Mouse (Mus musculus): ENCODE results near the gene Dusp8. TPM values are rescaled to one million over a fixed set of nuclear protein-coding genes. Genes with fewer than 3 reads are reported as not detected.
"Not testable (repeated sequence)": the region's sequence is repeated elsewhere in the genome, so short reads cannot be mapped to it uniquely, and the experiment has no call there.

The Dusp8 gene
- total RNA-seq (2017), result 0.15 TPM in 1 of 2 replicates, not detected in the other

DNA sequence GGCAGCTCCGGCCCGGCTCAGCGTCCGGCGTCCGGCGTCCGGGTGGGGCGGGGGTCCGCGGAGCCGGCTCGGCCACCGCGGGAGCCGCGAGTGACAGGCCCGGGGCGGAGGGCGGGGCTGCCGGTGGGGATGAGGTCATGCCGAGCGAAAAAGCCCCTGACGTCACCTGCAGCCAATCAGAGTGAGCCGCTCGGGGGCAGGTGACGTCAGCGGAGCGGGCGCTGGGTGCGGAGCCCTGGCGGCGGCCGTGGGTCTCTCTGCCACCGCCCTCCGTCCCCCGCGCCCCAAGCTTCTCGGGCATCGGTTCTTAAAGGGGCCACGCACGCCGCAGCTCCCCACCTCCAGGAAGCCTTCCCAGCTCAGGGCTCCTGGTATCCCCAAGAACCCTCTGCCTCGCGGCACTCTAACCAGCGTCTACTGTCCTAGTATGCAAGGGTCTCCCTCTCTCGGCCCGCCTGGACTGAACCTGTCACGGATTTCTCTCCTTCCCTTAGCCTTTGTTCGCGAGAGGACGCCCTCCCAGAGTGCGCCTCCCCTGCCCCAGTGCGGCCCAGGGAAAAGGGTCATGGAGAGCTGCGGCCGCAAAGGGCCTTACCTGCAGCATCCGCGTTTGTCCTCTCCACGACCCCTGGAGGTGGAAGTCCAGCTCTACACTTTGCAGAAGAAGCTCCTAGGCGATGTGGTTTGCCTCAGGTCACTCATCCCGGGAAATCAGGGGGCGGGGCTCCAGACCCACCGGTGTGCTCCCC, at the start of gene Dusp8:
TSS of gene Dusp8 (minus strand) at position 661 of the 749 bp plus-strand sequence.
- peak; percentile 39 to 67 for ATAC-seq (replicated peaks in 1 of 2; ENCODE audit: insufficient read depth in 1 of 2, low FRiP score in 2 of 2, low TSS enrichment in 1 of 2, low read depth in 1 of 2, poor library complexity in 2 of 2, severe bottlenecking in 2 of 2)

DNA sequence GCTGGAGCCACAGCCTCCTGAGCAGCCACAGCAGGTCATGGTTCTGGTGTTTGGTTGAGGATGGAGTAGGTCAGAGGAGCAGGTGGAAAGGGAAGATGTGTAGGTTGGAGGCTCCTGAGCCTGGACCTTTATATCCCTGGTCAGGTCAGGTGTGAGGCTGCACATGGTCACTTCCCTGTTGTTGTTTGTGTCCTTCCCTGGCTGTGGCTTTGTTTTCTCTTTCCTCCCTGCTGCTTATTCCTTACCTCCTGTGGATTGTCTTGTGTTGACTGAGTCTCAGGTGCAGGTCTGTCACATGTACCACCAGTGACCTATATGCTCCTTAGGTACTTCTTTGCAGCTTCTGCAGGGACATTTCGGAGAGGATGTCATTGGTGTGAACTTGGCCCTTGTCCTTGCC, 48.9 kb upstream of the Dusp8 start, which contains the start of gene Gm45337:
TSS of gene Gm45337 (minus strand) at position 101 of the 400 bp plus-strand sequence.
- ATAC-seq (replicated peaks in 1 of 2; ENCODE audit: insufficient read depth in 1 of 2, low FRiP score in 2 of 2, low TSS enrichment in 1 of 2, low read depth in 1 of 2, poor library complexity in 2 of 2, severe bottlenecking in 2 of 2), result no peak

DNA sequence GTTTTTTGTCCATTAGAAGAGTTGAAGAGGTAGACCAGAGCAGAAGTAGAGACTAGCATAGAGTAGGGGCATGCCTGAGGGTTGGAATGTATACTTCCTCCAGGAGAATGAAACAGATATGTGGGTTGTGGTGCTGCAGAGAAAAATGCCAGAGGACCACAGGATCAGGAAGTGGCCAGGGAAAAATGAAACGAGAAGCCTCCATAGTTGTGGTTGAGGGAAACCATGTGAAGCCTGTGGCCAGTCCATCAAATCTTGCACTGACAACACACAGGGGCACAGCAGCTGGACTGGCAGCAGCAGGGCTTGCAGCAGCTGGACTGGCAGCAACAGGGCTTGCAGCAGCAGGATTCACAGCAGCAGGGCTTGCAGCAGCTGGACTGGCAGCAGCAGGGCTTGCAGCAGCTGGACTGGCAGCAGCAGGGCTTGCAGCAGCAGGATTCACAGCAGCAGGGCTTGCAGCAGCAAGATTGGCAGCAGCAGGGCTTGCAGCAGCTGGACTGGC, 47.9 kb upstream of the Dusp8 start:
- peak; percentile 32 to 49; a peak in 3 of 4 replicates for ATAC-seq (replicated peaks in 1 of 2; ENCODE audit: insufficient read depth in 1 of 2, low FRiP score in 2 of 2, low TSS enrichment in 1 of 2, low read depth in 1 of 2, poor library complexity in 2 of 2, severe bottlenecking in 2 of 2)

DNA sequence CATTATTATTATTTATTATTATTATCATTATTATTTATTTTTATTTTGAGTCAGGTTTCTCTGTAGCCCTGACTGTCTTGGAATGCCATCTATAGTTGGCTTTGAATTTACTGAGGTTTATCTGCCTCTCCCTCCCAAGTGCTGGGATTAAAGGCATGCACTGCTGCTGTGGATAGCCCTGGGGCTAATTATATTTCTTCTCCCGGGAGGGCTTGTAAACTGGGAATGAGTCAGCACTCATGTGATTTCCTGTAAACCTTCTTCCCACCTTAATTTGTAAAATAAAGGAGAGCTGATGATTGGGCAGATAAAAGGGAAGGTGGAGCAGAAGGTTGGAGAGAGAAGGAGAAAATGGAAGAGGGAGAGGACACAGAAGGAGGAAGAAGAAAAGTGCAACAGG, 45.1 kb upstream of the Dusp8 start:
- ATAC-seq (replicated peaks in 1 of 2; ENCODE audit: insufficient read depth in 1 of 2, low FRiP score in 2 of 2, low TSS enrichment in 1 of 2, low read depth in 1 of 2, poor library complexity in 2 of 2, severe bottlenecking in 2 of 2), result no peak

DNA sequence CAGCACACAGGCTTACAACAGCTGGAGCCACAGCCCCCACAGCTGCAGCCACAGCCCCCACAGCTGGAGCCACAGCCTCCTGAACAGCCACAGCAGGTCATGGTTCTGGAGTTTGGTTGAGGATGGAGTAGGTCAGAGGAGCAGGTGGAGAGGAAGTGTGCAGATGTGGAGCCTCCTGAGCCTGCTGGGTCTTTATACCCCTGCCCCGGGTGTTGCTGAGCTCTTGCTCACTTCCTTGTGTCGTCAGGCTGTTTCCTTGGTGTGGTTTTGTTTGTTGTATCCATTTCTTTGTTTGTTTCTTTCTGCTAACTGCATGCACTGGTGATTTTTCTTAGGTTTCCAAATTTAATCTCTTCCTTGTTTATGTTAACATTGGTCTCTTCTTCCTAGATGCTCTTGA, 40.3 kb upstream of the Dusp8 start, which contains the start of gene Gm39115:
TSS of gene Gm39115 (minus strand) at position 101 of the 400 bp plus-strand sequence.
- not testable (repeated sequence) for ATAC-seq (replicated peaks in 1 of 2; ENCODE audit: insufficient read depth in 1 of 2, low FRiP score in 2 of 2, low TSS enrichment in 1 of 2, low read depth in 1 of 2, poor library complexity in 2 of 2, severe bottlenecking in 2 of 2)

DNA sequence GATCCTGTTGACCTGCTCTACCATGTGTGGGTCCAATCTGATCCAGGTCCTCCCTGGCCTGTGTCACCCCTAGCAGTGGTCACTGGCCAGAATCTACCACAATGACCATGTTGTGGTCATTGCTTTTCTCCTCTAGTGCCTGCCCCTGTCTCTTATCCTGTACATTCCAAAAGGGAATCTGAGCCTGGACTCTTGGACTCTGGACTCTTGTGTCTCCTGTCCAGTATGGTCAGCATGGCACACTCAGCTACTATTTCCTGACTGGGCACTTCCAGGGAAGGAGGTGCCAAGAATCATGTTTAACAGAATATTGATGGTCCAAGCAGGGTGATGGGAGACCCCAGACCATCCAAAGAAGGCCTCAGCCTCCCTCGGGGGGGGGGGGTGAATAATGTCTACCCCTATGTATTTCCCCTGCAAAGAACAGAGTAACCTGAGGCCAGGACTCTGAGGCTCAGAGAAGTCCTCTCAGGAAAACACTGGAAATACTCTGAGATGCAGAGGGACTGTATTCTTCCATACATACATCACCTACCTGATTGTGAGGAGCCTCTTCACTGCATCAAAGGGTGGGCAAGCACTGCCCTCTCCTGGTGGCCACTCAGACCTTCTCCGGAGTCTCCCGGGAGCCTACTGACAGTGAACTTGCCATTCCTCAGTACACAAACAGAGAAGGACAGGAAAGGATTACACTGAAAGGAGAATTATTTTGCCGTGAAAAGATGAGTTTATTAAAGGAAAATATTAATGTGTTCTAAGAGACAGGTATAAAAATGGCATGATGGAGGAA, 38.8 kb upstream of the Dusp8 start:
- ATAC-seq (replicated peaks in 1 of 2; ENCODE audit: insufficient read depth in 1 of 2, low FRiP score in 2 of 2, low TSS enrichment in 1 of 2, low read depth in 1 of 2, poor library complexity in 2 of 2, severe bottlenecking in 2 of 2), result no peak

DNA sequence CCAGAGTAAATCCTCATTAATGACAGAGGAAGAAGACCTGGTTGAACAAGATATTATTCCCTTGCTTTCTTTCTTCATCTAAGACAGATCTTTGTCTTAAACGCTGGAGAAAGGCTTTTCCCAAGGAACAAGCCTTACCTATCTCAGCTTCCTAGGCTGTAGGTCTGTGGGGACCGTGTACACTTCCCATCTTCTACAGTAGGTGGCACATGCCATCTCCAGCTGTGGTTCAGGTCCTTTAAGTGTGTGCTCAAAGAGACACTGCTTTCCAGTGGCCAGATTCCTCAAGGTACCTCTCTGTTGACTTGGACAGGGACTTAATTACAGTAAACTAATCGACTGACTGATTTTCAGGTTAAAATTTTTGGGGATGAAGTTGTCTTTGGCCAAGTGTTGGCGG, 33.2 kb upstream of the Dusp8 start:
- ATAC-seq (replicated peaks in 1 of 2; ENCODE audit: insufficient read depth in 1 of 2, low FRiP score in 2 of 2, low TSS enrichment in 1 of 2, low read depth in 1 of 2, poor library complexity in 2 of 2, severe bottlenecking in 2 of 2), result no peak

DNA sequence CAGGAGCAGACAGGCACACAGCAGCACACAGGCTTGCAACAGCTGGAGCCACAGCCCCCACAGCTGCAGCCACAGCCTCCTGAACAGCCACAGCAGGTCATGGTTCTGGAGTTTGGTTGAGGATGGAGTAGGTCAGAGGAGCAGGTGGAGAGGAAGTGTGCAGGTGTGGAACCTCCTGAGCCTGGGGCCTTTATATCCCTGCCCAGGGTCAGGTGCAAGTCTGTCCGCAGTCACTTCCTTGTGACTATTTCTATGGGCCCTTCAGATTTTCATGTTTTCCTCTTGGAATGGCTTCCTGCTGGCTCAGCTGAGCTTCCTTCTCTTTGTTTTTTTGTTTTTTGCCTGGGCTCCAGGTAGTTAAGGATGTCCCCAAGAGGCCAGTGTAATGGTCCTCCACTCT, 25.0 kb upstream of the Dusp8 start, which contains the start of gene Gm45618:
TSS of gene Gm45618 (minus strand) at position 101 of the 400 bp plus-strand sequence.
- ATAC-seq (replicated peaks in 1 of 2; ENCODE audit: insufficient read depth in 1 of 2, low FRiP score in 2 of 2, low TSS enrichment in 1 of 2, low read depth in 1 of 2, poor library complexity in 2 of 2, severe bottlenecking in 2 of 2), result not testable (repeated sequence)

DNA sequence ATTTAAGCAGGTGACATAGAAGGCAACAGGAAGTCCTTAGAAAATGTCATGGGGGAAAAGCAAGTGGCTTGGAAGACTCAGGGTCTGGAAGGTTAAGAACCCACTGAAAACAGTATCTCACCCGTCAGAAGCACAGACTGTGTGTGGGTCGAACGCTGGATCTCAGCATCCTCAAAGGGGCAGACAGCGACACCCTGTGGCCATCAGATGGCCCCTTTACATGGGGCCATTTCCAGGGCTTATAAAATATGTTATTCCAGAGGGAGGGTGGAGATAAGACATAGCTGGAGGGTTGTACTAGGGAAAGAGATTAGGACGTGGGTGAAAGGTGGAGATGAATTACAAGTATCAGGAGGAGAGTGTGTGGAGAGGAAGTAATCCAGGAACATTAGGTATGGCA, 24.0 kb upstream of the Dusp8 start:
- ATAC-seq (replicated peaks in 1 of 2; ENCODE audit: insufficient read depth in 1 of 2, low FRiP score in 2 of 2, low TSS enrichment in 1 of 2, low read depth in 1 of 2, poor library complexity in 2 of 2, severe bottlenecking in 2 of 2), result no peak

DNA sequence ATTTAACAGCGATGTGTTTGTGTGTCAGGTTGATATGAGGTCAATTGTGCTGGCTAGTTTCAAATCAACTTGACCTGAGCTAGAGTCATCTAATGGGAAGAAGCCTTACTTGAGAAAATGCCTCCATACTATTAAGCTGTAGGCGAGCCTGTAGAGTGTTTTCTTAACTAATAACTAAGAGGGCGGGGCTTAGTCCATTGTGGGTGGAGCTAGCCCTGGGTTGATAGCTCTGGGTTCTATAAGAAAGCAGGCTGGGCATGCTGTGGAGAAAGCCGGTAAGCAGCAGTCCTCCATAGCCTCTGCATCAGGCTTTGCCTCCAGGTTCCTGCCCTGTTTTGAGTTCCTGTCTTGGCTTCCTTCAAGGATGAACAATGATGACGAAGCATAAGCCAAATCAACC, 9.1 kb upstream of the Dusp8 start:
- no peak for ATAC-seq (replicated peaks in 1 of 2; ENCODE audit: insufficient read depth in 1 of 2, low FRiP score in 2 of 2, low TSS enrichment in 1 of 2, low read depth in 1 of 2, poor library complexity in 2 of 2, severe bottlenecking in 2 of 2)

DNA sequence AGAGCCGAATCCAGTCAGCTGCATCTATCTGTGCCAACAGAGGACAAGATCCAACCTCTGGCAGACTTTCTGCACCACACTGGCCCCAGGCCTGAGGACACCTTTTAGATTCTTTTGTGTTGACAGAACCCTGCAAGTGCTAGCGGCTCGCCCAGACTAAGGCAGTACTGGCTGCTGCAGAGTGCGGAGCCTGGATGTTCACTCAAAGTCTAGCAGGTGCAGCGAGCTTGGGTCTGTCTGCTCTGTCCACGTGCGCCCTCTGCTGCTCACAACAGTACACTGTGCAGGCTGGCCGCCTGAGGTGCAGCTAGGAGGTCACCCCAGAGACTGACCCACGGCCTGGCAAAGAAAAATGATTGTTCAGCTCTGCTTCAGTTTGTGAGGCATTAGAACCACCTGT, 2.1 kb upstream of the Dusp8 start:
- peak; percentile 84 to 86 for ATAC-seq (replicated peaks in 1 of 2; ENCODE audit: insufficient read depth in 1 of 2, low FRiP score in 2 of 2, low TSS enrichment in 1 of 2, low read depth in 1 of 2, poor library complexity in 2 of 2, severe bottlenecking in 2 of 2)

DNA sequence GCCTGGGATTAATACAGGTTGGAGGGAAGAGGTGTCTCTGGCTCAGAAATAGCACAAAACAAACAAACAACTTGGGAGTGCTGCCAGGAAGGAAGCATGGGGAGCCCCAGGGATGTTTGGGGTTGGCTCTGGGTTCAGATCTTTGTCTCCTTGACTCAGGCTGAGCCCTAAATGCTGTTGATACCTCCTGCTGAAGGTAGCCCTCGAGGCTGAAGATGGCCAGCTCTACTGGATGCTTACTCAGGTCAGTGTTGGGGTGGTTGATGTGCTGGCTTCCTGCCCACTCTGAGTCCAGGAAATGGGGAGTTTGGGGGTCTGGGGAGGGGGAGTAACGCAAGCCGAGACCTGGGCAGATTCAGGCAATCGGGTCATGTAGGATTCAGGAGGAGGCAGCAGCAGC, 1.1 kb upstream of the Dusp8 start:
- ATAC-seq (replicated peaks in 1 of 2; ENCODE audit: insufficient read depth in 1 of 2, low FRiP score in 2 of 2, low TSS enrichment in 1 of 2, low read depth in 1 of 2, poor library complexity in 2 of 2, severe bottlenecking in 2 of 2), result no peak

DNA sequence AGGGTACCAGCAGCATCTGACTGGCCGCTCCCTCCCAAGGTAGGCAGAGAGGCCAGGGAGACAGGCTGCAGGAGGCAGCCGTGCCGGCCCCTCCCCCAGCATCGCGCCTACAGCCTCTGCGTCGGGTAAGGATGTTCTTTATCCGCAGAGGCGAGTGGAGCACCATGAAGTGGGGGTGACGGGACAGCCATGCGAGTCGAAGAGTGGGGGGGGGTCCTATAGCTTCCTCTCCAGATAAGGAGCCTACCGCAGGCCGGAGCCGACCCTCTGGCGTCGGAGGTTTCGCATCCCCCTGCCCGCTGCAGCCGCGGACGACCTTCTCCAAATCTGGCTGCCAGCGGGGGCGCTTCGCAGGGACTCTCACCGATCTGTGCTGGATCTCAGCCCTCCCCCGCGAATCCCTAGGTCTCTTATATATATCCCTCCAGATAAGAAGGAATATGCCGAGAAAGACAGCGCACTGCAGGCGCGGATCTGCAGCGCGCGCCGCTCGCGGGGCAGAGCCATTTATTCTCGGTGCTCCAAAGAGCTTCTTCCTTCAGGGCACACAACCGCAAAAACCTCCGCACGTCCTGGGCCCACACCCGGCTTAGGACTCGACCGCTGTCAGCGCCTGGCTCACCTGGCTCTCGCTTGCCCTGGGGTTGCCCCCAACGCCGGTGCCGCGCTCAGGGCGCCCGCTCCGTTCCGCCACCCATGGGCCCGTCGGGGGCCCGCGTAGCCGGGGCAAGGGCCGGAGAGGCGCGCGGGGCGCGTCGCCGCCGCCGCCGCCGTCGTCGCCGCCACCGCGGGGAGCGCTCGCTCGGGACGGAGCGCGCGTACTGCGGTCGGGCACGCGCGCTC, 1.1 kb downstream of the Dusp8 start:
- no peak for ATAC-seq (replicated peaks in 1 of 2; ENCODE audit: insufficient read depth in 1 of 2, low FRiP score in 2 of 2, low TSS enrichment in 1 of 2, low read depth in 1 of 2, poor library complexity in 2 of 2, severe bottlenecking in 2 of 2)

DNA sequence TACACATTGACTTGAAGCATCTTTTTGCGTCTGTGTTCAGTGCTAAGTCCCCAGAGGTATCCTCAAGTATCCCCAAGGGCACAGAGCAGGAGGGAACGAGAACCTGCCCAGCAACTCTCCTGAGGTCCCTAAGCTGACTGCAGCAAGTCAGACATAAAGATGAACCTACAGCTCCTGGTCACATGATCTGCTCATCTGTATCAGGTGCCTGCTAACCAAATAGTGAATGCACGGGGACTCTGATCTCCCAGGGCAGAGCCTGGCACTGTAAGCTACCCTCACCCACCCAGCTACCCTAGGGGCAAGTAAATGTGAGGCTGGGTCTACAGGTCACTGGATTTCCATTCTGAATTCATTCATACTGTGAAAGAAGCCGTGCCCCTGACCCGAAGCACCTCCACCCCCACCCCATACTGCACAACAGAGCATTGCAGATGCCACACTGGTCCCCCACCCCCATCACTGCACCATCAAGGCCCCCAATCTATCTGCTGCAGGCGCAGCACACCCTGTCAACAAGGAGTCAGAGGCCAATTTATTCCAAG, 1.9 kb downstream of the Dusp8 start:
- ATAC-seq (replicated peaks in 1 of 2; ENCODE audit: insufficient read depth in 1 of 2, low FRiP score in 2 of 2, low TSS enrichment in 1 of 2, low read depth in 1 of 2, poor library complexity in 2 of 2, severe bottlenecking in 2 of 2), result no peak

DNA sequence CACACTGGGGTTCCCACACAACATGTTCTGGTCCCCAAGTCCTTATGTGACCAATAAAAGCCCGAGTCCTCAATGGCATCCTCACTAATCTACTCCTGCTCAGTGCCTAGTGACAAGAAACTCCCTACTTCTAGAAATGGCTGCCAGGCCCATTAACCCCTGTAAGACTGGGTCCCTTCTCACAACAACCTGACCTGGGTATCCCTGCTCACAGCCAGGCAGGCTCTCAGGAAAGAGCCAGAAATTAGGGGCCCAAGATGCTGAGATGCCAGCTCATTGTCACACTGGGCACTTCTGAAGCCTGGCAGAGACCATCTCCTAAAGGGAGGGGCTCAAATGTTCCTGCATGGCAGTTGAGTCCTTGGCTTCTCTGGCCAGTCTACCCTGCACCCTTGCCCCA, 2.7 kb downstream of the Dusp8 start:
- ATAC-seq (replicated peaks in 1 of 2; ENCODE audit: insufficient read depth in 1 of 2, low FRiP score in 2 of 2, low TSS enrichment in 1 of 2, low read depth in 1 of 2, poor library complexity in 2 of 2, severe bottlenecking in 2 of 2), result no peak

DNA sequence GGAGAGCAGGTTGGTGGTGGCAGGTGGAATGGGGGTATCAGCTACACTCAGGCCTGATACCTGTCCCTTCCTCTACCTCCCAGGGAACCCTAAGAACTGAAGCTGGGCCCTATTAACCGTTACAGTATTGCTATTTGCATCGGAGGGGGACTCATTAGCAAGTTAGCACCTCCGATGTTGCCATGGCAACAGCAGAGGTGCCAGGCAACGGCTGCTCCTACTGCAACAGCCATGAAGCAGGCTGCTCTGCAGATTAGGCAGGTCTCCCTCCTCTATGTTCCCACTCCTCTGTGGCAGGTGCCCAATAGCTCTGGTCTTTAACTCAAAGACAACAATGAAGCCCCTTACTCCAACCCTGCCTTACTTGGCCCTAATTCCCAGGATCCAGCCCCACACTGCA, 3.8 kb downstream of the Dusp8 start:
- ATAC-seq (replicated peaks in 1 of 2; ENCODE audit: insufficient read depth in 1 of 2, low FRiP score in 2 of 2, low TSS enrichment in 1 of 2, low read depth in 1 of 2, poor library complexity in 2 of 2, severe bottlenecking in 2 of 2), result no peak
